Mouse (Mus musculus): Measurements from ENCODE around the gene Rgl2.

- TF ChIP-seq FOSL1 (IDR thresholded peaks at IDR 0.05; ENCODE audit: insufficient read depth, low read length, poor library complexity, severe bottlenecking) (no peak), USF1 (IDR thresholded peaks at IDR 0.05; ENCODE audit: low read depth) (no peak)
Measured at GRCm38 (mm10) chr17:33909077-33909868, 20.1 kb upstream of the Rgl2 start, which contains the start of gene Daxx.

All from C2C12 (cell line).